Mouse (Mus musculus): ENCODE measurements around the gene Eml1.

Gene Eml1

DNA sequence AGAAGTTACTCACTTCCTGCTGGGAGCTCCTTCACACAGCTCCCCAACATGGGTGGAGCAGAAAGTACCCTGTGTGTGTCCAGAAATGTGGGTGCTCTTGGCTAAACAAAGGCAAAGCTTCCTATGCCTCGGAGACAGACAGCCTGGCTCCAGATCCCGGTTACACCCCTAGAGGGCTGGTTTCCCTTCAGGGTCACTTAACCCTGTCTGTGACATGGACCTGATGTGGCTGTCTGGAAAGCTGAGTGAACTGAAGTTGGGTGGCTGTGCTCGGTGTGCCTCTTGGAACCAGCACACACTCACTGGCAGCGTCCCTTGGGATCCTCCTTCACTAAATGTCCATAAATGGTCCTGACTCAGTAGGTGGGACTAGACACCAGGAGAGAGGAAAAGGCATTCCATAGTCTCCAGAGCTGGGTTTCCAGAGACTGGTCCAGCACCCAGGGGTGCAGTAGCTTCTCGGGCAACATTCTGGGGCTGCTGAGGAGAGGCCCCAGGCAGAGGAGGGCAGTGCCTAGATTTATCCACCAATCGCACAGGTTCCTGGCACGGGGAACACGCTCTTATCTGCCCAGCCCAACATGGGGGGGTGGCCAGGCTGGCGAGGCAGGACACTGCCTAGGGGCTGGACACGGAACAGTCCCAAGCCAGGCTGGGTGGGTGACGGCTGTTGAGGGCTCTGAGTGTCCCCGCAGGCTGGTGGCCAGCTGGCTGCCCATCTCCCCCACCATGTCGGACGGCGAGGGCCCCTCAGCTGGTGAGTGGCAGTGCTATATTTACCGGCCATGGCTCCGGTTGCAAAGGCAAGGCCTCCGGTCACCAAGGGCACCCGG, at the start of gene Eml1:
Gene Eml1, plus strand, starts transcription at position 362 of the 833 bp plus-strand sequence.
- in situ Hi-C loops (cut with MboI), result no loop called here

GRCm38 (mm10) chr12:108326401-108326800, 44.4 kb upstream of the Eml1 start:
- in situ Hi-C loops (cut with MboI), result no loop called here

DNA sequence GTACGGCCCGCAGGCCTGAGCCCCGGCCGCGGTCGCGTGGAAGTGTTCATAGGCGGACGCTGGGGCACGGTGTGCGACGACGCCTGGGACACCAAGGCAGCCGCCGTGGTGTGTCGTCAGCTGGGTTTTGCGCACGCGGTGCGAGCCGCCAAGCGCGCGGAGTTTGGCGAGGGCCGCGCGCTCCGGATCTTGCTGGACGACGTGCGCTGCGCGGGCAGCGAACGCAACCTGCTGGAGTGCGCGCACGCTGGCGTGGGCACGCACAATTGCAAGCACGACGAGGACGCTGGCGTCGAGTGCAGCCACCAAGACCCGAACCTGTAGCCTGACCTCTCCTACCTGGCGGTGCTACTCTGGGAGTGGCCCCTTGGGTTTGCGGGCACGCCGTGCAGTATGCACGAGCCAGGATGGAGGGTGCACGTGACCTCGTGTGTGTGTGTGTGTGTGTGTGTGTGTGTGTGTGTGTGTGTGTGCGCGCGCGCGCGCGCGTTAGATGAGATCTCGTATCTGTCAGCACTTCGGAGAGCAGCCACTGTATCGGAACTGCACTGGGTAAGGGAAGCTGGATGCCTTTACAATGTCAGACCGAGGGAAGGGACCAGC, 42.8 kb upstream of the Eml1 start:
- in situ Hi-C loops (cut with MboI), result no loop called here

GRCm38 (mm10) chr12:108333056-108333455, 37.7 kb upstream of the Eml1 start:
- in situ Hi-C loops (cut with MboI), result no loop called here

DNA sequence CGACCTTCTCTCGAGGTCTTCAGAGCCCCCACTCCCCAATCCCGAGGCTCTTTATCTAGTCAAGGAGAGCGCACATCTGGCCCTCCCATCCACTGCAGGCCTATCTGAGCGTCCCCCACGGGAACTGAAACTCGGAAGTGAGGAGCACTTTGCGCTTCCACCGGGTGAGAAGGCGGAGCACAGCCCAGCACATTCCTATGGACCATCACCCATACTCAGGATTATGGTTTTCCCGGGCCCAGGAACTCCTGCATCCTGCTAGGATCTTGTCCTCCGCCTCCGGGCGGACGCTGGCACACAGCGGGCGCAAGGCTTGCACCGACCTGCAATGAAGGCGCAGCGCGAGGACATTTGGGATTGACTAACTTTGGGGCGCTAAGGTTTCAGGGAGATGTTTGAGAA, 37.3 kb upstream of the Eml1 start:
- in situ Hi-C loops (cut with MboI), result no loop called here

DNA sequence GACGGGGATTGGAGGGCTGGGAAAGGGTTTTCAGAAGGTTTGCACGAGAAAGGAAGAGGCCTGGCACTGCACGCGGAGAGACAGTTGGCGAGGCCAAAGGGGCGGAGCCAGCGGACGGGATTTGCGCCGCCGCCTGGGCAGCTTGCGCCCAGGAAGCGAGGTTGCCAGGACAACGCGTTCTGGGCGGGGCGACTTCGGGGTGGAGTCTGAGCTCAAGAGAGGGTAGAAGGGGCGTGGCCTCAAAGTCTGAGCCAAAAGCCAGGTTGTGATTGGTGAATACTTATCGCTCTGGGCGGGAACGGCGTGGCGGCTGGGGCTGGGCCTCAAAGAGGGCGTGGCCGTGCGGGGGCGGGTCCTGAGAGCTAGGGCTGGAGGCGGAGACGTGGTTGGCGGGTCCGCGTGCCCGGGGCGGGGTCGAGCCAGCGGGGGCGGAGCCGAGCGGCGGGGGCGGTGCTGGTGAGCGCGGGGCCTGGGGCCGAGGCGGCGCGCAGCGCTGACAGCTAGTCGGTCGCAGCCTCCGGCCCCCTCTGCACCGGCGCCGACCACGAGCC, 36.8 kb upstream of the Eml1 start, which contains the start of gene Cyp46a1:
Gene Cyp46a1, plus strand, starts transcription at position 487 of the 551 bp plus-strand sequence.
- in situ Hi-C loops (cut with MboI), result no loop called here

DNA sequence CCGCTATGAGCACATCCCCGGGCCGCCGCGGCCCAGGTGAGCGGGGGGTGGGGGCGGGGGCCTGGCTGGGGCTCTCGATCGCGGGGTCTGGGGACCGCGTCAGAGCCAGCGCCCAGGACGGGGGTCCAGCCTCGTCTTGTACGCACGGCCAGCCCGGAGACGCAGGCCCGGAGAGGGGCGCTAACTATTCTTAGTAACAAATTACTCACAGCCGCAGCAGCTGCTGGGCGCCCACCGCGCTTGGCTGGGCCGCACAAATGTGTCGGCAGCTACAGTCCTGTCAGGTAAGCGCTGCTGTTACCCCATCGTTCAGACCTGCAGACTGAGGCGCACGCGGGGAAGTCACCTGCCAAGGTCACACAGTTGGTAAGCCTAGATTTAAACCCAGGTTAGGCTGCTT, 36.2 kb upstream of the Eml1 start:
- in situ Hi-C loops (cut with MboI), result no loop called here

GRCm38 (mm10) chr12:108338572-108339190, 32.1 kb upstream of the Eml1 start:
- in situ Hi-C loops (cut with MboI), result no loop called here

- in situ Hi-C loops (cut with MboI), result no loop called here
These were observed 22.6 kb upstream of the Eml1 start for GRCm38 (mm10) chr12:108348151-108348550.

GRCm38 (mm10) chr12:108349026-108349425, 21.7 kb upstream of the Eml1 start:
- in situ Hi-C loops (cut with MboI), result no loop called here

DNA sequence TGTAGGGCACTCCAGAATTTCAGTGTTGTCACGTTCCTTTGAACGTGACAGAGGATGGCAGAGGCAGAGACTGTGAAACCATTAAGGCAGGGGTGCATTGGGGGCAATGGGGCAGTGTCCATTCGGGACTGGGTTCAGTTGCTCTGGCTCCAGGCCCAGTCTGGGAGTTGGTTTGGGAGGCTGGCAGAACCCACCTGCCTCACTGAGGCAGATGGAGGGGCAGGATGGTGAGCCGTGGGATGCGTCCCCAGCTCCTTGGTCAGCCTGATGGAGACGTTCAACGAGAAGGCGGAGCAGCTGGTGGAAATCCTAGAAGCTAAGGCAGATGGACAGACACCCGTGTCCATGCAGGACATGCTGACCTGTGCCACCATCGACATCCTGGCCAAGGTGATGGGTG, 19.8 kb upstream of the Eml1 start:
- in situ Hi-C loops (cut with MboI), result no loop called here

GRCm38 (mm10) chr12:108352371-108353136, 18.2 kb upstream of the Eml1 start:
- in situ Hi-C loops (cut with MboI), result no loop called here

- in situ Hi-C loops (cut with MboI), result no loop called here
These were observed 16.5 kb upstream of the Eml1 start for GRCm38 (mm10) chr12:108354284-108354683.

DNA sequence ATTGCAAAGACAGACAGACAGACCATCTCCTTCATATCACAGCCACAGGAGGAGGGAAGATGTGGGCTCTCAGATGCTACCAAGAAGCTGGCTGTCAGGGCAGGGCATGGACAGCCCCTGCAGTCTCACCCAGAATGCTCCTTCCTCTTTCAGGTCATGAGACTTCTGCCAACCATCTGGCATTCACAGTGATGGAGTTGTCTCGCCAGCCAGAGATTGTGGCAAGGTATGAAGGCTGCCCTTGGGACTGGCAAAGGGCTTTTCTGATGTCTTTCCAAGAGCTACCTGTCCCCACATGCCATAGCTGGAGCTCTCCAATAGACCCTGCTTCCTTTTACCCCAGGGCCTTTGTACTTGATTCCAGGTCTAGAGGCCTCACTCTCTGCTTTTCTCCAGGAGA, 15.5 kb upstream of the Eml1 start:
- in situ Hi-C loops (cut with MboI), result no loop called here

DNA sequence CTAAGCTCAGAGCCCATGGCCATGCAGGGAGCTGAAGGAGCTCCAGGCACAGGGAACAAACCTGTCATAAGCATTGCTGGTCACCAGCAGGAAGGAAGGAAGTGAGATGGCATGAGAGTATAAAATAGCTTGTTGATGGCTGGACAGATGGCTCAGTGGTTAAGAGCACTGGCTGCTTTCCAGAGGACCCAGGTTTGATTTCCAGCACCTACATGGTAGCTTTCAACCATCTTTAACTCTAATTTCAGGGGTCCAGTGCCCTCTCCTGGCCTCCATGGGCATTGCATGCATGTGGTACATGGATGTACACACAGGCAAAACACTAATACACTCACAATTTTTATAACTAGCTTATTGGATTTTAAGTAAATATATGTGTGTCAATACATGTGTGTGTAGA, 14.8 kb upstream of the Eml1 start:
- in situ Hi-C loops (cut with MboI), result no loop called here

DNA sequence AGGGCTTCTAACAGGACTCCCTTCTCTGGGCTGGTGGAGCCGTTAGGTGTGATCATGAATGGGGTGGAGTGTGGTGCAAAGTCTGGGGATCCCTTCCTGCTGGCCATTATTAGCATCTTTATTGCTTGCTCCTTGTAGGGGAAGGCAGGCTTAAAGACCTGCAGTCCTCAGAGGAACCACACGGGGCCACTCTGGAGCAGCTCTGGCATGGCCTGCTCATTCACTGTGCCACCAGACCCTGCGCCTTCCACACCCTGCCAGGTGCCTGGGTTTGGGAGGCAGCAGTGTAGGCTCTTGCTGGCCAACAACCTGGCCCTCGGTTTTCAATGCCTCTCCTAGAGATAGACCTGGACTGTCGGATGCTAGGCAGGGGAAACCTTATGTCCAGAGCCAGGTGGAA, 7.0 kb upstream of the Eml1 start:
- in situ Hi-C loops (cut with MboI), result no loop called here

GRCm38 (mm10) chr12:108365340-108365739, 5.4 kb upstream of the Eml1 start:
- in situ Hi-C loops (cut with MboI), result no loop called here

DNA sequence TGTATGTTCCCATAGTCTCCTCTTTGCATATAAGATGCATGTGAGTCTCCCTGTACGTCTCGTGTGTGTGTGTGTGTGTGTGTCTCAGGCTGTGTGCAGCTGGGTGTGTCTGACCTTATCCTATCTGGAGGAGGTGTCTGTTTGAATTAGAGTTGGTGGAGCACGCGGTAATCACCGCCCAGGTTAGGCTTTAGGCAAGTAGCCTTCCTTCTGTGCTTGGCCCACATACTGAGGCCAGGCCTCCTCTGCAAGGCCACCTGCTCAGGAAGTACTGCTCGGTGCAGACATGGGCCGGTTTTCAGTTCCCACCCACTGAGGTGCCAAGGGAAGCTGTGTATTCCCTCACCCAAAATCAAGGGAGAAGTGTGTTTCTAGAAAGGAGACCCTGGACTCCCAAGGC, 4.9 kb upstream of the Eml1 start:
- in situ Hi-C loops (cut with MboI), result no loop called here

DNA sequence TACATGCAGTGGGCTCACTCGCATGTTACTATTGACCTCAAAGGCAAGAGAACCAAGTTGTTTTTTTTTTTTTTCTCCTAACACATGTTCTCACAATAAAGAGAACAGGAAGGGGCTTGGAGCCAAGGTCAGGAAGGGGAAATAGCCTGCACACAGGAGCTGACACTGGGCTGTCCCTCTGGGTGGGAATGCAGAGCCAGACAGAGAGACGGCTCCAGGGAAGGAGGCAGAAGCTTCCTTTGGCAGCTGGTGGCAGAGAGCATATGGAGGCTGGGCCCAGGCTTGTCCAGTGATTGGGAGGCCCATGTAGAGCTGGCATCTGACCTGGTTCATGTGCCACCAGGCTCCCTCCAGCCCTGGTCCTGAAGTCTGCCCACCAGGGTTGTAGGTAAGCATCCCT, 2.8 kb upstream of the Eml1 start:
- in situ Hi-C loops (cut with MboI), result no loop called here

- in situ Hi-C loops (cut with MboI), result no loop called here
These were observed 1.8 kb upstream of the Eml1 start for GRCm38 (mm10) chr12:108368921-108369320.

GRCm38 (mm10) chr12:108371429-108371765, 640 bp downstream of the Eml1 start:
- in situ Hi-C loops (cut with MboI), result no loop called here

DNA sequence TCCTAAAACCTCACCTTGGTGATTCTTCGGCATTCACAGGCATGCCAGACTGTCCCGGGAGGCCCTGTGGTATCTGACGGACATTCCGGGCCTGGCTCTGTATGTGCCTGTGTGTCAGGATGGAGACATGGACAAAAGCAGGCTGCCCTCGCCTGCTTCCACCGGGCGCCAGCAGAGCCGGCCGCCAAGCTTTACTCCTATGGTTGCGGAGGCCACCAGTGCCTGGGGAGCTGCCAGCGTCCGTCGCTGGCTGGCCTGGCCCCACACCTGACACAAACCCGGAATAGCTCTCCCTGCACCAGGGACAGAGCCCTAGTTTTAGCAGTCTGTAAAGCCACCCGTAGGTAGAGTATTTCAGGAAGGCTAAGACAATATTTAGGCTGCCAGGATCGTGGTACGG, 1.5 kb downstream of the Eml1 start:
- in situ Hi-C loops (cut with MboI), result no loop called here
